Mouse (Mus musculus): ENCODE data around the gene Ppp2r3a.

DNA sequence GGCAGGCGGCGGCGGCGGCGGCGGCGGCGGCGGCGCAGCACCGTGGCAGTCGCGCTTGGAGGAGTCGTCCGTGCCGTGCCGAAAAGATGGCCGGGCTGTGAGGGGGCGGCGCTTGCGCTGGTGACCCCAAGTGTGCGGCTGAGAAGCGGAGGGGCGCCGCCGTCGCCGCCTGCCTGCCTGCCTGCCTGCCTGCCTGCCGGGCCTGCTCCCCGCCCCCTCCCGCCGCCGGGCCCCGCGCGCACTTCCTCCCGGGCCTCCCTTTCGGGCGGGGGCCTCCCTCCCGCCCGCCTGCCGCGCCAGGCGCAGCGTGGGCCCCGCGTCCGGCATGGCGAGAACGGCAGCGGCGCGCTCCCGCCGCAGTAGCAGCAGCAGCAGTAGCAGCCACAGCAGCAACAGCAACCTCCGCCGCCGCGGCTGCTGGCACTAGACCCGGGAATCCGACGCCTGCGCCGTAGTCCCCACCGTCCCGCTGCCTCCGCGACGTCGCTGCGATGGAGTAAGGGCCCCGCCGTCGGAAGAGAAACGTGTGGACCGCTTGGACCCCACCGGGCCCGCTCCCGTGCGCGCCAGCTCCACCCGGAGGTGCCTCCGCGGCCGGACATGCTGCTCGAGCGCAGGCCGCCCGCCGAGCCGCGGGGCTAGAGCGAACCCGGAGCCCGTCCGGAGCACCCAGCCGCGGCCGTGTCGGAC is 177.1 kb downstream of the Ppp2r3a start:
- no peak for TF ChIP-seq CTCF (IDR thresholded peaks at IDR 0.05; ENCODE audit: low read depth, low read length)
- TF ChIP-seq POLR2A (IDR thresholded peaks at IDR 0.05; ENCODE audit: insufficient read depth, low read length) = no peak
- TF ChIP-seq EP300 (IDR thresholded peaks at IDR 0.05; ENCODE audit: insufficient read depth, low read depth, low read length) = no peak

All from ES-Bruce4 (cell line).